Mouse (Mus musculus) right cerebral cortex, postnatal 14 days (tissue): ENCODE data around the gene Psmc3ip.
A peak's percentile ranks its signal among the peaks of the same experiment; 100 is the strongest.

Experiments used
- DNase-seq: peaks from one replicate; pipeline ENCODE4 v3.0.0; 2022

Gene Psmc3ip

DNA sequence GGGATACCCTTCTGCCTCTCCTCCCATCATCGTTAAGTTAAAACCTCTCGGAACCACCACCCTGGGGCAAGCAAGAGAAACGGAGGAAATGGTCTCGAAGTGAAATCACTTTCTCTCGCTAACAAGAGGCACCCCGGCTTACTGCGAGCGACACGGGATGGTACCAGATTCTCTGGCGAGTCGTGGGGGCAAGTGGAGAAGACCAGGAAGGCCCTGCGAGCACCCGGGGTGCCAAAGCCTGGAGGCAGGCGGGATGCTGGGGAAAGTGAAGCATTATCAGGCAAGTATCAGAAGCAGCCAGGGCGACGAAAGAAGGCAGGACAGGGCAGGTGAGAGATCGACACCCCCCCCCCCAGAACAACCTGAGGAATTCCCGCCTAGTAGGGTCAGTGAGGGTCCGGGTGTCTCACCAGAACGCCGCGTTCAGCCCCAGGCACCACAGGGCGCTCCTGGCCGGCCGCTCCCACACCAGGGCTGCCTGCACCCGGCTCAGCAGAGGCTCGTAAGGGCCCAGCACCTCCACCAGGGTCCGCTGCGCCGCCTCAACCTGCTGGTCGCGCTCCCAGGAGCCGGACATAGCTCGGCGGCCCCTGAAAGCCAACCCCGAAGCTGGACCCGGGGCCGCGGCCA is 24.0 kb upstream of the Psmc3ip start:
- no peak for DNase-seq

GRCm38 (mm10) chr11:101118105-101118504 is 22.9 kb upstream of the Psmc3ip start:
- DNase-seq, result no peak

GRCm38 (mm10) chr11:101115564-101115963 is 20.3 kb upstream of the Psmc3ip start:
- DNase-seq, result no peak

DNA sequence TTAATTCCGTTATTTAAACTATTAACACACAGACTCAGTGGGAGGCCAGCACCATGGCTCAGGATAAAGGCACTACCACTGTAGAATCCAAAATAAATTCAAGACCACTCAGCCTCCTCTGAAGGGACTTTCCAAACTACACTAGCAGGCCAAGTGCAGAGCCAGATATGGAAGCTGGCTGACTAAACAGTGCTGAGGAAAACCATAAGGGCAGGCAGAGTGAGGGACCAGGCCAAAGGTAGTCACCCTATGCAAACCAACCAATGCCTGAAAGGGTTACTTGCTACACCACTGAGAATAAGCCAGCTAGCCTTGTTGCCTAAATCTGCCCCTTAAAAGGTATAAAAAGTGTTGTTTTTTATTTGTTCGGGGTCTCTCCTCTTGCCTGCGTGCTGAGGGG is 16.9 kb upstream of the Psmc3ip start:
- no peak for DNase-seq

- no peak for DNase-seq
Observed at GRCm38 (mm10) chr11:101111178-101111577, 15.9 kb upstream of the Psmc3ip start.

DNA sequence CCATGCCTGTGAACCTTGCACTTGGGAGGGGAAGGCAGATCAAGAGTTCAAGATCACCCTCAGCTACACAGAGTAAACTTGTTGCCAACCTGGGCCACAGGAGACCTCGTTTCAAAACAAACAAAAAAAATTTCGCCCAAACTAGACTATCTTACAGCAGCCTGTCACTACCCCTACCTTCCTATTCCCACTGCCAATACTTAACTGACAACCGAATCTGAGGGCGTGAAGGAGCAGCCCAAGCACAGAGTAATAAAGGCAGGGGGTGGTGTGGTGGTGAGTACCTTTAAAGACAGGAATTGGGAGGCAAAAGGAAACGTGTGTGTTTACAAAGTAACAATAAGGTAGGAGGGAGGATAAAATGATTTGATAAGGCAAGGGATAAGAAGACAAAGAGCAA is 15.5 kb upstream of the Psmc3ip start:
- DNase-seq, result no peak

GRCm38 (mm10) chr11:101109351-101109750 is 14.1 kb upstream of the Psmc3ip start:
- DNase-seq, result no peak

DNA sequence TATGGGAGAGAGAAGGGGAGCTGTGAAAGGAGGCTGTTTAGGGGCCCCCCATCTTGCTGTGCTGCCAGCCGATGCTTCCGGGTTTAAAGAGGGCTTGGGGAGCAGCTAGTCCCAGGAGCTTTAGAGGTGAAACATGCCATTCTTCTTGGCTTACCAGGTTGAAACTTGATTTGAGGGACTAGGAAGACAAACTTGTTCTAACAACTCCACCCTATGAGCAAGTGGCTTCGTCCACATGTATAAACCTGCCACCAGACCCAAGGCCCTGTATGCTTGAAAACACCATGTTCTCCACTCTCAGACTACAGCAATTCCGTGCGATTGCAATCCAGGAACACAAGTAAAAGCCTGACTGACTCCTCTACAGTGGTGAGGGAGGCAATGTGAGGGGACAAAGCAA is 7.8 kb upstream of the Psmc3ip start:
- DNase-seq, result no peak

- no peak for DNase-seq
Observed at GRCm38 (mm10) chr11:101098231-101098630, 3.0 kb upstream of the Psmc3ip start.

DNA sequence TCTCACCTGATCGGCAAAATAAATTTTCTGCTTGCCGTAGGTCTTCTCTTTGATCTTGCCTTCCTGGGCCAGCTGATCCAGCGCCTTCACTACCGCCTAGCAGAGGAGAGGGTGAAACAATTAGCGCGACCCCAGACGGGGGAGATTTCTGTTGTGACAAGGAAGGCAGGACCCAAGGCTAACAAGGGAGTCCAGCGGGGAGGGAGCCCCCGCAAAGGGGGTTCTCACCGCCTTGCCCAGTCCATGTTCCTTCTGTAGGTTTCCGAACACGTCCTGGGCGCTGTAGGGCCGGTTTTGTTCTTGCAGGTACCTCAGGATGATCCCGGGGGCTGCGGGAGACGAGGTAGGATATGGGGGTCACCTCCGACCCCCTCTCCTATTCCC is 314 bp downstream of the Psmc3ip start:
- no peak for DNase-seq

DNA sequence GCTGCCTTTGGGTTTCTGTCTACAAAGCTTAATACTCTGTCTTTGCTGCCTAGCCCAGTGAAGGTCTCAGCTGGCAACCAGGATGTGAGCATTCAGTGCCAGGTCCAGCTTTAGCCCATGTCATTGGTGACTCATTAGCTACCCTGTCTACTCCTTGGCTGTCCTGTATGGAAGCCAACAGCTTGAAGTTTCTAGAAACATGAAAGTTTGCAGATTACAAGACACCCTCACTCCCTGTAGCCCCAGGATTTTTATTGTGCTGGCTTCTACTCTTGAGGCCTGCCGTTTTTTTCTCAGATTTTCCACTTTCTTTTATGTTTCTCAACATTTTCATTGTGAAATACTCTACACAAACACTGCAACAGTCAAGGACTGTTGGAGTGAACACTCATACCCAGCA is 5.3 kb downstream of the Psmc3ip start:
- DNase-seq, result no peak

- DNase-seq, result no peak
Observed at GRCm38 (mm10) chr11:101087682-101088055, 7.6 kb downstream of the Psmc3ip start.

DNA sequence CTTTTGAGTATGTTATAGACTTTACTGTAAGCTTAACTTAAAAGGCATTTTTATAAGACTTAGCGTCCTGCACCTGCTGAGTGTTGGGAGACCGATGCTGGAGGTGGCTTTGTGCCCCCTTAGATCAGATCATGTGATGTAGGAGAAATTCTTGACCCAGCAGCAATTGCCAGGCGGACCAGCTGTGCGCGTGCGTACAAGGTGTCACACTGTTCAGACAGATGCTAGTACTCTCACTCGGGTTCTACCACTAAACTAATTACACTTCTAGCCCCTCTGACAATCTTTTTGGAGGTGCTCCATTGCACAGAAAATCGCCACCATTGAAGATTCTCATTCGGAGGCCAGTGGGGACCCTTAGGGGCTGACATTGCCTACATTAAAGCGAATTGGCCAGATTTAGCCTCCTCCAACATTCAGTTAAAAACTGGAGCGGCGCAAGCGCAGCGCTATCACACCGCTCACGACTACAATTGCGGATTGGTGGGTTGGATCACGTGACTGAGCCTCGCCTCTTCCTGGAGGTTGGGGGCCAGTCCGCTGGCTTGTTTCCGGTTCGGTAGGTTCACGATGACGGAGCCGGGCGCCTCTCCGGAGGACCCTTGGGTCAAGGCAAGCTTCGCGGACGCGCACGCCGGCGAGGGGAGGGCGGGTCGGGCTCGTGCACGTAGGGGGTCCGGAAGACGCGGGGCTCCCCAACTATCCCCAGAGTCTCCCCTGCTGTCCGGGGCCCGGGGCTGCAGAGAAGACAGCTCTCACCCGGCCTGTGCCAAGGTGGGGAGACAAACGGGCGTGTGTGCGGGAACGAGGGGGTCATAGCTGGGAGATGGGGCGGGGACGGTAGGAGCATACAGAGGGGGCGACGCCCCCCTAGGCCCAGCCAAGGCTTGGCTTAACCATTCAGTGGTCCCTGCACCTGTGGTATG is 8.2 kb downstream of the Psmc3ip start, which contains the start of gene Mlx:
TSS of gene Mlx (plus strand) at position 522 of the 926 bp plus-strand sequence.
- DNase-seq, result peak; percentile 91

- no peak for DNase-seq
Observed at GRCm38 (mm10) chr11:101086323-101086674, 8.9 kb downstream of the Psmc3ip start.

- DNase-seq, result no peak
Observed at GRCm38 (mm10) chr11:101085617-101086322, 9.5 kb downstream of the Psmc3ip start.

- DNase-seq, result no peak
Observed at GRCm38 (mm10) chr11:101084811-101085210, 10.4 kb downstream of the Psmc3ip start.

DNA sequence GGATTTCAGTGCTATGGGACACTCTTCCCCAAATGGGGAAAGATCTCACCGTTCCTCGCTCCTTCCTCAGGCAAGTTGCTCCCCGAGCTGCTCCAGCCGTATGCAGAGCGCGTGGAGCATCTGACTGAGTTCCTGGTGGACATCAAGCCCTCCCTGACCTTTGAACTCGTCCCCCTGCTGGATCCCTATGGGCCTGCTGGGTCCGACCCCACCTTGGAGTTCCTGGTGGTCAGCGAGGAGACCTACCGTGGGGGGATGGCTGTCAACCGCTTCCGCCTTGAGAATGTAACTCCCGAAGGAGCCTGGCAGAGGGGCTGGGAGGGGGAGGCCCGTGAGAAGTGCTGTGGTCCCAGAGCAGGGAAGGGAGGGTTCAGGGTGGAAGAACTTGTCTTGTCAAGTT is 11.0 kb downstream of the Psmc3ip start:
- DNase-seq, result no peak

DNA sequence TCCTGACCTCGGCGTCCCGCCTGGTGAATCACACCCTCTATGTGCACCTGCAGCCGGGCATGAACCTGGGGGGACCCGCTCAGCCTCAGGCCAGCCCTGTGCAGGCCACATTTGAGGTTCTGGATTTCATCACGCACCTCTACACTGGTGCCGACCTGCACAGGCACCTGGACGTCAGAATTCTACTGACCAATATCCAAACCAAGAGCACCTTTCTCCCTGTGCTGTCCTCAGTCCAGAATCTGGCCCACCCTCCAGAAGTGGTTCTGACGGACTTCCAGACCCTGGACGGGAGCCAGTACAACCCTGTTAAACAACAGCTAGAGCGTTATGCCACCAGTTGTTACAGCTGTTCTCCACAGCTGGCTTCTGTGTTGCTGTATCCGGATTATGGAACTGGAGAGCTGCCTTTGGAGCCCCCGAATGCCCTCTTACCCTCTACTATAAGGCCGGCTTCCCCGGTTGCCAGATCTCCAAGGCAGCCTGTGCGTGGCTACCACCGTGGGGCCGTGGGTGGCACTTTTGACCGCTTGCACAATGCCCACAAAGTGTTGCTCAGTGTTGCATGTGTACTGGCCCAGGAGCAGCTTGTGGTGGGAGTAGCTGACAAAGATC is 12.0 kb downstream of the Psmc3ip start:
- no peak for DNase-seq

DNA sequence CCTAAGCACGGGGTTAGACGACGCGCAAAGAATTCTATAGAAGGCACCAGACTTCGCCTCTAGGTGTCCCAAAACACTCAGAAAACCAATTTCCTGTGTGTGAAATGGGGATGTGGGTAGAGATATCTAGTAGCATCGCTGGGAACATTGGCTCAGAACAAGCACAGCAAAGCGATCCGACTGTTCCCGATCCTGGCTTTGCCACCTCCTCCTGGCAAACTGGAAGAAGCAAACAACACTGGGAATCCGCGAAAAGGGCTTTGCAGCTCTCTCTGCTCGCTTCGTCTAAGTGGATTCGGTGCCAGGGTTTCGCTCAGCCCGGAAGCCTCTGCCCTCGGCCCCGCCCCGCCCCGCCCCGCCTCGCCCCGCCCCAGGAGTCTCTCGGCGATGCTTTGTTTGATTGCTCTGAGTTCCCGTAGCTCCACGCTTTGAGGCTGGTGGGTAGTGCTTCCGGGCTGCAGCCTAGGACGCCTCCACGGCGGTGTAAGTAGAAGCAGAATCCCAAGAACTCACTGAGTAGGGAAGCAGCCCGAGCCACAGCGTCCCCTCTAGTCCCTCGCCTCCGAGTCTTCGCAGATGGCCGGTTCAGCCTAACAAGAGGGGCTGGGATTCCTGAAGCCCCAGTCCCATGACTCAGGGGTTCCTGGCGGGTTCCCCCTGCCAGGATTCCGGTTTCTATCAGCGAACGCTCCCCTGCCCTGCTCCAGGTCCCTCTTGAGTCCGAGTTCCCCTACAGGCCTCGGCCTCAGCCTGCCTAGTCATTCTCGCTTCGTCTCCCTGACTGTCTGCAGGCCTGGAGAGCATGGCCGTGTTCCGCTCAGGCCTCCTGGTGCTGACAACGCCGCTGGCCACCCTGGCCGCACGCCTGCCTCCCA is 12.8 kb downstream of the Psmc3ip start, which contains the start of gene Coasy:
TSS of gene Coasy (plus strand) at position 358 of the 875 bp plus-strand sequence.
- peak; percentile 80 for DNase-seq

DNA sequence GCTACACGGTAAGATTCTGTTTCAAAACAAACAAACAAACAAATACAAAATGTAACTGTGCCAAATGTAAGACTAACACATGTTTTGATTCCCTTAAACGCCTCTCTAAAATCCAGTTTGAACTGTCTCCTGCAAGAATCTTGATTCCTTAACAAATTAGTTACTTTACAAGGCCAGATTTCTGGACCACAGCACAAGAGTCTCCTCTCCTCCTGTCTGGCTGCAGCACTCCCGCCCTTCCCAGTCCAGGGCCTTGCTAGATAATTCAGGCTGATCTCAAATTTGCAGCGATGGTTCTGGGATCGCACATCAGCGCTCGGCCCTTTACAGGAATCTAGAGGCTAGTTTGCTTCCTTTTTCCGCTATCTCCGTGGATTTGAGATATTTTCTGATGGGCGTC is 13.6 kb downstream of the Psmc3ip start:
- no peak for DNase-seq

- no peak for DNase-seq
Observed at GRCm38 (mm10) chr11:101080421-101080820, 14.8 kb downstream of the Psmc3ip start.

- no peak for DNase-seq
Observed at GRCm38 (mm10) chr11:101079746-101080145, 15.5 kb downstream of the Psmc3ip start.
